In genomic region chr8:87570564-87570855, GRCm38 (mm10) we compare ENCODE assay signal across 9 mouse cellular contexts. TPM values are rescaled to one million over a fixed set of nuclear protein-coding genes. Genes with fewer than 3 reads are reported as not detected.
DNase-seq lines count a peak whose midpoint lies in the region; ATAC-seq and TF ChIP-seq lines count a peak whose summit lies in the region.
"Had no signal": no experiment of that assay in that cellular context is flagged by ENCODE, and none has a peak within 500 bp of the region (broad histone marks: within the 10 kb centered on the region; RNA-seq: fewer than 3 reads in every experiment).

No protein-coding gene starts in this region.

- peak overlapping the region; percentile 68 for H3K27ac ChIP-seq in gastrocnemius, adult 2 months
- no peak overlapping the region for H3K27ac ChIP-seq in forebrain, postnatal 0 days (ENCODE audit: low read depth, low read length)
- H3K27ac ChIP-seq in liver, embryonic 15.5 days (replicated peaks) = no peak overlapping the region

- peak overlapping the region; percentile 30 for H3K4me2 ChIP-seq in forebrain, postnatal 0 days (ENCODE audit: low read depth)
- 0 out of 2 replicates have a peak overlapping the region, but pooled peaks have one; percentile 0 for H3K4me2 ChIP-seq in liver, embryonic 15.5 days

- no peaks in the 10 kb centered on the region for H3K36me3 ChIP-seq in E14TG2a.4 (ENCODE audit: insufficient read depth, low read length)
- H3K36me3 ChIP-seq in forebrain, postnatal 0 days (ENCODE audit: insufficient read depth) = no peaks in the 10 kb centered on the region
- H3K36me3 ChIP-seq in liver, embryonic 15.5 days (replicated peaks) = no peaks in the 10 kb centered on the region

- H3K4me1 ChIP-seq in E14TG2a.4 (replicated peaks; ENCODE audit: low read depth, low read length) = peaks cover 39% of the 10 kb centered on the region
- no peaks in the 10 kb centered on the region for H3K4me1 ChIP-seq in forebrain, postnatal 0 days (ENCODE audit: insufficient read depth)
- no peaks in the 10 kb centered on the region for H3K4me1 ChIP-seq in liver, embryonic 15.5 days (replicated peaks)

- H3K9ac ChIP-seq in forebrain, postnatal 0 days = no peak overlapping the region
- H3K9ac ChIP-seq in liver, embryonic 15.5 days = no peak overlapping the region

- DNase-seq in gastrocnemius, adult 2 months = no peak
- no peak for DNase-seq in gastrocnemius, postnatal 10 days
- no peak for DNase-seq in forebrain, postnatal 0 days
- DNase-seq in spleen, postnatal 36 days (ENCODE audit: low spot score in 2 of 2) = no peak
- DNase-seq in thymus, adult 18-20 months = no peak

- H3K9me3 ChIP-seq in E14TG2a.4 (ENCODE audit: low read length) = peaks cover 7% of the 10 kb centered on the region; the same call in 1 of the 2 replicates
- no peaks in the 10 kb centered on the region for H3K9me3 ChIP-seq in forebrain, postnatal 0 days (ENCODE audit: low read length)
- no peaks in the 10 kb centered on the region for H3K9me3 ChIP-seq in liver, embryonic 15.5 days (replicated peaks)

- no peak for TF ChIP-seq CTCF in gastrocnemius, adult 2 months (IDR thresholded peaks at IDR 0.05)
- TF ChIP-seq CTCF in E14TG2a.4 (conservative IDR thresholded peaks at IDR 0.05; ENCODE audit: low read length) = no peak
- TF ChIP-seq CTCF in forebrain, postnatal 0 days (IDR thresholded peaks at IDR 0.05; ENCODE audit: low read depth) = no peak

- peak; percentile 36; the same call in 1 of the 2 replicates for ATAC-seq in forebrain, postnatal 0 days
- ATAC-seq in liver, embryonic 15.5 days (ENCODE audit: insufficient read depth) = no peak
- ATAC-seq in cerebellum, adult (ENCODE audit: insufficient number of reproducible peaks, low FRiP score, low TSS enrichment) = no peak

- peak overlapping the region; percentile 69 for H3K4me3 ChIP-seq in gastrocnemius, adult 2 months
- peak overlapping the region; percentile 61 for H3K4me3 ChIP-seq in E14TG2a.4 (replicated peaks; ENCODE audit: low read length)
- no peak overlapping the region for H3K4me3 ChIP-seq in forebrain, postnatal 0 days (ENCODE audit: low read depth, low read length)
- no peak overlapping the region for H3K4me3 ChIP-seq in liver, embryonic 15.5 days (replicated peaks)

- 1% methylated on average over 8 of the region's 8 CpGs for WGBS in forebrain, postnatal 0 days
- WGBS in liver, embryonic 15.5 days (ENCODE audit: insufficient replicate concordance) = 4% methylated on average over 8 of the region's 8 CpGs

- intact Hi-C loops in gastrocnemius, adult 2 months (cut with DNase I) = no loop called here

- peaks cover 19% of the 10 kb centered on the region for H3K27me3 ChIP-seq in E14TG2a.4 (ENCODE audit: insufficient read depth, low read length)
- H3K27me3 ChIP-seq in forebrain, postnatal 0 days (ENCODE audit: insufficient read depth, low read length) = no peaks in the 10 kb centered on the region
- peaks cover 6% of the 10 kb centered on the region; the same call in 1 of the 2 replicates for H3K27me3 ChIP-seq in liver, embryonic 15.5 days

RNA-seq across cellular contexts. Expression of gene 4933402J07Rik, which starts 6.9 kb away (rescaled TPM):
- total RNA-seq in gastrocnemius, adult 2 months (2021) = not detected
- not detected for total RNA-seq in gastrocnemius, postnatal 10 days (2021)
- not detected in 2 replicates for total RNA-seq in forebrain, postnatal 0 days (2014; rRNA removed)
- polyA plus RNA-seq in forebrain, postnatal 0 days (2015; fragmentation: Nextera tagmentation; extraction: Ambion mirVana) = not detected in 2 replicates
- polyA plus RNA-seq in liver, embryonic 15.5 days (2015; fragmentation: Nextera tagmentation; extraction: Ambion mirVana) = not detected in 2 replicates
- polyA plus RNA-seq: C2C12 had no signal

Comparison
In these comparisons a context has a peak if more than half of its experiments do, and no peak if none do; other contexts are left out.
1. H3K4me3 ChIP-seq: peak in gastrocnemius, adult 2 months (single experiment) and E14TG2a.4 (single experiment); none in forebrain, postnatal 0 days (single experiment) and liver, embryonic 15.5 days (single experiment).